Mouse (Mus musculus) monocyte, adult 5-6 weeks (primary cell): Measurements from ENCODE around the gene Cabcoco1. TPM values are rescaled to one million over a fixed set of nuclear protein-coding genes. Genes with fewer than 3 reads are reported as not detected.
A peak's percentile ranks its signal among the peaks of the same experiment; 100 is the strongest.

Experiments used
- ATAC-seq: fragments of 153-309, 156-312 bp; replicated peaks from 2 replicates; pipeline ENCODE4 v1.8.0; 2017; ENCODE audit warnings: mild to moderate bottlenecking; ENCODE audit not compliant: low TSS enrichment, insufficient number of reproducible peaks, severe bottlenecking, poor library complexity, low FRiP score
- total RNA-seq: library from RNA; stranded (forward); fragments of 200-1000, 200-491, 200-594 nt; gene quantifications from 3 replicates; pipeline ENCODE4 v1.2.3, GENCODE M21; 2017

Cabcoco1 gene
- total RNA-seq, 1 experiment from 2014 or later = not detected

DNA sequence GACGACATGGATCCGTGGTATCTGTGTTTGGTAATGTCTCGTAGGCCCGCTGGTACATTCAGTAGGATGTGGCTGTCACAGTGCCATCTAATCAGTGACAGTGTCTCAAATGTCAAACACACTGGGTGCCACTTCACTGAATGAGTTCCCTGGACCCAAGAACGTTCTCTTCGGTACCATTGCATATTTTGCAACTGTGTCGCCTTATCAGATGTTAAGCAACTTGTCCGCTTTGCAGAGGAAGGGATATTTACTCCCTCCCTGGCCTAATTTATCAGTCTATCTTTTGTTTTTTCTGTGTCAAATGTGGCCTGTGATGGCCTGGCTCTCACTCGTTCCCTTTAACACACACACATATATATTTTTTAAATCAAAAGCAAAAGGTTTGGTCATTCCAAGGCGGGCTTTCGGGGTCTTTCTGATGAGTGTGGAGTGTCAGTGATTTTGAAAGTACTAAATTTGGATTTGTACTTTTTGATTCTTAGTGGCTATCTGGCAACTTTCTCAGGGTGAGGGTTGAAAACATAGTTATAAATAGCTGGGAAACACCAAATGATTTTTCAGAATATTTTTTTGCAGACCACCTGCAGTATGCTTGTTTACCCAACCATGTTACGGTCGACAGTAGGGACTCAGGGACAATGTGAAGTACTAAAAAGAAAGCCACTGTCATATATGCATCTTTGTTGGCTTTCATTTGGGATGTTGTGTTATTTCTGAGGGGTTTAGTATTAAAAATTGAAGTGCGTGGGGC, 97.2 kb downstream of the Cabcoco1 start:
- no peak for ATAC-seq

DNA sequence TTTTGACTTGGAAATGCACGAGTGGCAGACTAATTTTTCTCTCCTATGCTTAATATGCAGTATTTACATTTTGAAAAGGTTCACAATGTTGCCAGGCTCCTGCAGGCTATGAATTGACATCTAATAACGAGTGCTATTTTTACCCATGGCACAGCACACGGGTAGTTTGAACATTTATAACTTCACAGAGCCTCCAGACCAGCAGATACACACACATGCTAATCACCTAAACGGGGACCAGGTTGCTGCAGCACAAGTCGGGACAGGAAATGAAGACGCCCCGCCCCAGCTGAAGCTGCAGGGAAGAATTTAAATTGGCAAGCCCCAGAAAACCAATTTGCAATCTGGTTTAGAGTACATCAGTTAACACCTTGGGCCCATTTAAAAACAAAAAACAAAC, 98.6 kb downstream of the Cabcoco1 start:
- no peak for ATAC-seq

GRCm38 (mm10) chr10:68442713-68443112, 99.0 kb downstream of the Cabcoco1 start:
- ATAC-seq = peak; percentile 61

DNA sequence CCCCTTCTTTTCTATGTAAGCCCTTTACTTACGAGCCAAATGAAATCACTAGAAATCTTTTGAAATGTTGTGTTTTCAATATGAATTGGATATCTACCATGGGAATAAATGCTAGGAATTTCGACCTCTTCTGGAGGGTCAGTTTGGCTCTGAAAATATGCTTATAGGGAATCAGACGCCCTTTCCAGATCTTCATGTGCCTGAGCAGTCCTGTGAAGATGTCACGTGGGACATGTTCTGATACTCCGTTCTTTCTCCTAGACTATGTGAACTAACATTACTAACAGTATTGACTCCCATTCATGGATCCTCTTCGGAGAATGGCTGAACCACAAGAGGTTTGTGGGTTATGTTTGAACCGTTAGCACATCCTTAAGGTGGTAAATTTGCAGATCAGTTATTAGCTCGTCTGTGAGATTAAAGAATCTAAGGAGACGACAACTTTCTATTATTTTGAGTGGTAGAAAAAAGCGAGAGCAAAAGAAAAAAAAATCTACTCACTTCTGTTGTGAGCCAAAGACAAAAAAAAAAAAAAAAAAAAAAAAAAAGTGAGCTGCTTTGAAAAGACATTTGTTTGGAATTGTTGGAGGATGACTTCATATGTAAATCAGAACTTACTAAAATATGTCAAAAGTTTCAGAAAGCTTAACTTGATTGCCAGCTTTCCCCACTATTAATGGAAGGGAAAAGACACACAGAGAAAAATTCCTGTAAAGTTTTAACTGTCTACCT, 99.6 kb downstream of the Cabcoco1 start:
- no peak for ATAC-seq

DNA sequence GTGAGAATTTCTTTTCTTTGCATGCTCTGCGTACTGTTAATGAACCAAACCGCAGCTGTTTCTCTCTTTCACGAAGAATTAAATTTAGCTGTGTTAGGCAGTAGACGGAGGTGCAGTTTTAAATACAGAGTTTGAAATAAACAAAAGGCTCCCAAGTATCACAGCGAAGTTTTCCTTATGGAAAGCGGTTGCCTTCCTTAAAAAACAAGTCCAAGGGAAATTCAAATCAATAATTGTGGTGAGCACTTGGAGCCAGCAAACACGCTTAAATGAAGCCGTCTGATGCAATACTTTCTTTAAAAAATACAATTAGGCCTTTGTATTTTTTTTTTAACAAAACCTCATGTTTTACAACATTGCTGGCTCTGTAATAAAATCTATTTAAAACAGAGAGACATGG, 101.2 kb downstream of the Cabcoco1 start:
- no peak for ATAC-seq

DNA sequence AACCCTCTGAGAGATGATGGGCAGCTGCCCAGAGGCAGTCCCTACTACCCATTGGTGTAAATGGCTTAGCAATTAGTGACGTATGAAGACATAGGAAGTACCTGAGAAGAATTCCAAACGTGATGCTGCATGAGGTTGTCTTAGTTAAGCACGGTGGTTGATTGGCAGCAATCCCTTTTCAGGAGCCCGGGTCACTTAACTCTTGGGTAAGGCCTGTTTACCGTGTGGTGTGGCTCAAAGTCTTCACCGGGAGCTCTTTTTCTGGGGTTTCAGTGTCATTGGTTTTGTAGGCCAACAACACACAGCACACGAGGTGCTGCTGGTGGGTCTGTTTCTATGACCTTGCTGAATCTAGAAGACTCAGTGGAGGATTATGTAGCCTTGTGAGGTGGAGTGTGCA, 105.9 kb downstream of the Cabcoco1 start:
- ATAC-seq = no peak

- ATAC-seq = no peak
These were observed 106.6 kb downstream of the Cabcoco1 start for GRCm38 (mm10) chr10:68435001-68435560.

- no peak for ATAC-seq
These were observed 107.6 kb downstream of the Cabcoco1 start for GRCm38 (mm10) chr10:68434045-68434639.

GRCm38 (mm10) chr10:68431346-68431745, 110.3 kb downstream of the Cabcoco1 start:
- no peak for ATAC-seq

DNA sequence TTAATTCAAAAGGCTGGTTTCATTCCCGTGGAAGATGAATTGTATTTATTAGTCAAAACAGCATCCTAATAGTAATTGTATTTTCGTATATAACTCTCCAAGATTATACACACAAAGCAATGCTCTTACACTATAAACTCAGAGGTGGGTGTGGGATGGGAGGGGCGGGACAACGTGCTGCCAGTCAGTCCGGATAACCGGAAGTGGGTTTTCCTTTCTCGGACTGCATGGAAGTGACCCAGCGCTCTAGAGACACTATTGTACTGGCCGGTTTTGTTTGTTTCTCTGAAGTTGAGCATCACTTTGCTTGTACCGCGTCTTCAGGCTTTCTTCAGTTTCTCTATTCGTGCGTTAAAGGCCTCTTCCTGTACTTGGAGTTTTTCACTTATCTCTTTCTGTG, 110.8 kb downstream of the Cabcoco1 start:
- no peak for ATAC-seq

- no peak for ATAC-seq
These were observed 121.2 kb downstream of the Cabcoco1 start for GRCm38 (mm10) chr10:68420393-68420920.

DNA sequence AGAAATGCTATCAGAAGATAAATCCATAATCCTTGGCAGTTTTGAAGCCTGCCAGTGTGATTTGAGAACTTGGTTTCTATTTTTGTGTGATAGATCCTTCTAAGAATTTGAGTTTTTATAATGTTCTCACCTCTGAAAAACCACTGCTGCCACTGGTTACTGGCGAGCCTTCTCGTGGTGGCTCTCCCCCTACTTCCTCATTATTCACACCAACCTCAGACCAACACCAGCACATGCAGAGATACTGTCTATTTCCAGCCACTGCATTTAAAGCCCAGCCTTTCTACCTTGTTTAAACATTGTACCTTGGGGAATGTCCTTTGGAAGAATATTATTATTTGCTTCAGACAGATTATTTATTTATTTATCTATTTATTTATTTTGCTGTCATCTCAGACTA, 121.8 kb downstream of the Cabcoco1 start:
- no peak for ATAC-seq

GRCm38 (mm10) chr10:68417074-68417790, 124.5 kb downstream of the Cabcoco1 start:
- no peak for ATAC-seq

GRCm38 (mm10) chr10:68405936-68406335, 135.8 kb downstream of the Cabcoco1 start:
- ATAC-seq = no peak

- ATAC-seq = no peak
These were observed 144.9 kb downstream of the Cabcoco1 start for GRCm38 (mm10) chr10:68396786-68397185.

DNA sequence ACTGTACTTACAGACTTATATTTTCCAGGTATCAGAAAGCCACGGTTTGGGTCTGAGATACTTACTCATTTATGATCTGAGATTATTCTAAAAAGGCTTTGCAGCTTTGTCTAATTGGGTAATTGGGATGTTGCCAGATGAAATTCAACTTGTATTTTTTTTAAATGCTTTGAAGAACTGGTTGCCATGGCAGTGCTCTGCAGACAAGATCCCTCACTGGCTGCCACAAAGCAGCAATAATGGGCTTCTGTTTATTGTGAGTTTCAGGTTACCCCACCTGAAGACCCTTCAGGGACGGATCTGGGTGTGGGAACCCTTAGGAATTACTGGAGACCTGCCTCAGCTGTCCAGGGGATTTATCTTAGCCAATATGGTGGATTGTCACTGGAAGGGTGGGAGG, 145.6 kb downstream of the Cabcoco1 start:
- ATAC-seq = no peak

DNA sequence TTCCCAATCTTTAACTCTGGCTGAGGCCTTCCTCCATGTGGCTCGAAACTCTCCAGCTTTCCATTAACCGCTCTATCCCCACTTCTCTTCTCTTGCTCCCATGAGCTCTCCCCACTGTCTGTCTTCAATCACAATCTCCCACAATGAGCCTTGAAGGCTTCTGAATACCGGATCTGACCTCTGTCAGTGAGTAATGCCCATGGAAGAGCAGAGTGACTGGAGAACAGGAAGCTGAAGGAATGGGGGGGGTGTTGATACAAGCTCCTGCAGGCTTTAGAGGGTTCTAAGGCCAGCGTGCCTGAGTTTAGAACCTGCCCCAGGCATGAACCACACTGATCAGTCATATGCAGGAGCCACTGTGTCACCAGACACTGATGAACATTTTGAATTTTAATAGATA, 150.1 kb downstream of the Cabcoco1 start:
- no peak for ATAC-seq

DNA sequence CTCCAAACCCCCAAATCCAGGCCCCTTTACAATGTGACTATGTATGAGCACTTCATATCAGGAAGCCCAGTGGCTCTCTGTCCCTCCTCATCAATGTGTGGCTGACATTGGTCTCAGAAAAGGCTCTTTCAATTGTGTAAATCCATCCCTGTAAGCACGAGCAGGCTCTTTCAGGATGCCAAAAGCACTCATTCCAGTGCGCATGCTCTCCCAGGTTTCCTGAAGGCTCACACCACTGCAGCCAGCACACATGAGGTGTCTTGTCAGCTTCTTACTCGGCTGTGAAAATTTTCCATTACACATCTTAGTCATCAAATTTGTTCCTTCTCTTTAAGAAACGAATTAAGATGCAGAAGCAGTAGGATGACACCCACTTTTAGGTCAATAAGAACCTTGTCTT, 152.9 kb downstream of the Cabcoco1 start:
- no peak for ATAC-seq

DNA sequence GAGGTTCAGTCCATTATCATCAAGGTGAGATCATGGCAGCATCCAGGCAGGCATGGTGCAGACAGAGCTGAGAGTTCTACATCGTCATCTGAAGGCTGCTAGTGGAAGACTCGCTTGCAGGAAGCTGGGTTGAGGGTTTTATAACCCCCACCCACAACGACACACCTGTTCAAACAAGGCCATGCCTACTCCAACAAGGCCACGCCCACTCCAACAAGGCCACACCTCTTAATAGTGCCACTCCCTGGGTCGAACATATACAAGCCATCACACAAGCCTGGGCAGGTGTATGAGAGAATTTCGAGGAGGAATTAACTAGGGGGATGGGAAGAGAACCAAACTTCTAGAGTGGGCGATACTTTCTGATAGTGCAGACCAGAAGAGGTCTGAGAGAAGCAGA, 153.6 kb downstream of the Cabcoco1 start:
- no peak for ATAC-seq
